Mouse (Mus musculus): Measurements from ENCODE around the gene Stx3. TPM values are rescaled to one million over a fixed set of nuclear protein-coding genes. Genes with fewer than 3 reads are reported as not detected.

Stx3 gene
- polyA plus RNA-seq, 1 experiment: 112 TPM

GRCm38 (mm10) chr19:11787826-11788225 lies 31.4 kb downstream of the Stx3 start:
- Histone ChIP-seq H3K9me3 (replicated peaks; ENCODE audit: control insufficient read depth, insufficient read depth, low read length, poor library complexity, severe bottlenecking) (no peaks in the 10 kb centered on the region), H3K4me1 (ENCODE audit: control insufficient read depth, insufficient read depth, low read length) (no peaks in the 10 kb centered on the region), H3K27ac (ENCODE audit: insufficient read depth, low read length) (no peak overlapping the region), H3K4me3 (ENCODE audit: low read depth, low read length) (no peak overlapping the region), H3K9ac (ENCODE audit: low read depth, poor library complexity, severe bottlenecking) (no peak overlapping the region), H3K27me3 (ENCODE audit: control insufficient read depth, insufficient read depth, low read length, poor library complexity, severe bottlenecking) (no peaks in the 10 kb centered on the region), H3K36me3 (ENCODE audit: control insufficient read depth, insufficient read depth, low read length, poor library complexity, severe bottlenecking) (peaks cover 32% of the 10 kb centered on the region)
- TF ChIP-seq CTCF (IDR thresholded peaks at IDR 0.05; ENCODE audit: low read depth, low read length) (no peak), EP300 (IDR thresholded peaks at IDR 0.05; ENCODE audit: insufficient read depth, low read depth, low read length) (no peak), POLR2A (IDR thresholded peaks at IDR 0.05; ENCODE audit: insufficient read depth, low read length) (no peak)

GRCm38 (mm10) chr19:11785409-11786154 lies 33.6 kb downstream of the Stx3 start:
- no peak overlapping the region for H3K27ac ChIP-seq (ENCODE audit: insufficient read depth, low read length)
- no peaks in the 10 kb centered on the region for H3K27me3 ChIP-seq (ENCODE audit: control insufficient read depth, insufficient read depth, low read length, poor library complexity, severe bottlenecking)
- H3K36me3 ChIP-seq (ENCODE audit: control insufficient read depth, insufficient read depth, low read length, poor library complexity, severe bottlenecking): peaks cover 34% of the 10 kb centered on the region
- H3K4me3 ChIP-seq (ENCODE audit: low read depth, low read length): no peak overlapping the region
- TF ChIP-seq EP300 (IDR thresholded peaks at IDR 0.05; ENCODE audit: insufficient read depth, low read depth, low read length) (no peak), CTCF (IDR thresholded peaks at IDR 0.05; ENCODE audit: low read depth, low read length) (no peak), POLR2A (IDR thresholded peaks at IDR 0.05; ENCODE audit: insufficient read depth, low read length) (no peak)
- H3K9ac ChIP-seq (ENCODE audit: low read depth, poor library complexity, severe bottlenecking): no peak overlapping the region
- no peaks in the 10 kb centered on the region for H3K9me3 ChIP-seq (replicated peaks; ENCODE audit: control insufficient read depth, insufficient read depth, low read length, poor library complexity, severe bottlenecking)
- no peaks in the 10 kb centered on the region for H3K4me1 ChIP-seq (ENCODE audit: control insufficient read depth, insufficient read depth, low read length)

GRCm38 (mm10) chr19:11777191-11777865 lies 41.9 kb downstream of the Stx3 start:
- Histone ChIP-seq H3K9me3 (replicated peaks; ENCODE audit: control insufficient read depth, insufficient read depth, low read length, poor library complexity, severe bottlenecking) (no peaks in the 10 kb centered on the region), H3K9ac (ENCODE audit: low read depth, poor library complexity, severe bottlenecking) (no peak overlapping the region), H3K27ac (ENCODE audit: insufficient read depth, low read length) (no peak overlapping the region), H3K36me3 (ENCODE audit: control insufficient read depth, insufficient read depth, low read length, poor library complexity, severe bottlenecking) (peaks cover 41% of the 10 kb centered on the region), H3K4me1 (ENCODE audit: control insufficient read depth, insufficient read depth, low read length) (no peaks in the 10 kb centered on the region), H3K4me3 (ENCODE audit: low read depth, low read length) (no peak overlapping the region), H3K27me3 (ENCODE audit: control insufficient read depth, insufficient read depth, low read length, poor library complexity, severe bottlenecking) (no peaks in the 10 kb centered on the region)
- TF ChIP-seq POLR2A (IDR thresholded peaks at IDR 0.05; ENCODE audit: insufficient read depth, low read length): no peak
- TF ChIP-seq EP300 (IDR thresholded peaks at IDR 0.05; ENCODE audit: insufficient read depth, low read depth, low read length): no peak
- TF ChIP-seq CTCF (IDR thresholded peaks at IDR 0.05; ENCODE audit: low read depth, low read length): no peak

- no peaks in the 10 kb centered on the region for H3K27me3 ChIP-seq (ENCODE audit: control insufficient read depth, insufficient read depth, low read length, poor library complexity, severe bottlenecking)
- peak within 1 kb of the TSS; percentile 47; the same call in 1 of the 2 replicates for H3K27ac ChIP-seq (ENCODE audit: insufficient read depth, low read length)
- H3K9ac ChIP-seq (ENCODE audit: low read depth, poor library complexity, severe bottlenecking): peak within 1 kb of the TSS; percentile 93
- TF ChIP-seq POLR2A (IDR thresholded peaks at IDR 0.05; ENCODE audit: insufficient read depth, low read length): peak; percentile 32
- TF ChIP-seq EP300 (IDR thresholded peaks at IDR 0.05; ENCODE audit: insufficient read depth, low read depth, low read length): 0 out of 2 replicates have a peak, but pooled peaks have one; percentile 10
- TF ChIP-seq CTCF (IDR thresholded peaks at IDR 0.05; ENCODE audit: low read depth, low read length): no peak
- H3K9me3 ChIP-seq (replicated peaks; ENCODE audit: control insufficient read depth, insufficient read depth, low read length, poor library complexity, severe bottlenecking): no peaks in the 10 kb centered on the region
- peak within 1 kb of the TSS; percentile 100 for H3K4me3 ChIP-seq (ENCODE audit: low read depth, low read length)
- peaks cover 28% of the 10 kb centered on the region for H3K36me3 ChIP-seq (ENCODE audit: control insufficient read depth, insufficient read depth, low read length, poor library complexity, severe bottlenecking)
- no peaks in the 10 kb centered on the region for H3K4me1 ChIP-seq (ENCODE audit: control insufficient read depth, insufficient read depth, low read length)
Measured at GRCm38 (mm10) chr19:11770205-11770892, 48.9 kb downstream of the Stx3 start, which contains the start of gene Mrpl16. Gene Mrpl16 (plus strand): TSS chr19:11770391.

- Histone ChIP-seq H3K9me3 (replicated peaks; ENCODE audit: control insufficient read depth, insufficient read depth, low read length, poor library complexity, severe bottlenecking) (no peaks in the 10 kb centered on the region), H3K9ac (ENCODE audit: low read depth, poor library complexity, severe bottlenecking) (peak overlapping the region; percentile 93; the same call in 1 of the 2 replicates), H3K27me3 (ENCODE audit: control insufficient read depth, insufficient read depth, low read length, poor library complexity, severe bottlenecking) (no peaks in the 10 kb centered on the region), H3K27ac (ENCODE audit: insufficient read depth, low read length) (no peak overlapping the region), H3K4me3 (ENCODE audit: low read depth, low read length) (no peak overlapping the region), H3K4me1 (ENCODE audit: control insufficient read depth, insufficient read depth, low read length) (no peaks in the 10 kb centered on the region), H3K36me3 (ENCODE audit: control insufficient read depth, insufficient read depth, low read length, poor library complexity, severe bottlenecking) (peaks cover 21% of the 10 kb centered on the region)
- no peak for TF ChIP-seq POLR2A (IDR thresholded peaks at IDR 0.05; ENCODE audit: insufficient read depth, low read length)
- no peak for TF ChIP-seq EP300 (IDR thresholded peaks at IDR 0.05; ENCODE audit: insufficient read depth, low read depth, low read length)
- no peak for TF ChIP-seq CTCF (IDR thresholded peaks at IDR 0.05; ENCODE audit: low read depth, low read length)
Measured at GRCm38 (mm10) chr19:11769257-11769920, 49.8 kb downstream of the Stx3 start.

Measured in ES-Bruce4 (cell line).